Mouse (Mus musculus) kidney, adult 11 months (tissue): ENCODE data around the gene H2-Q6.
"Not testable (repeated sequence)": the region's sequence is repeated elsewhere in the genome, so short reads cannot be mapped to it uniquely, and the experiment has no call there.

Experiments used
- DNase-seq: peaks from one replicate; pipeline ENCODE4 v3.0.0; 2022

The H2-Q6 gene

DNA sequence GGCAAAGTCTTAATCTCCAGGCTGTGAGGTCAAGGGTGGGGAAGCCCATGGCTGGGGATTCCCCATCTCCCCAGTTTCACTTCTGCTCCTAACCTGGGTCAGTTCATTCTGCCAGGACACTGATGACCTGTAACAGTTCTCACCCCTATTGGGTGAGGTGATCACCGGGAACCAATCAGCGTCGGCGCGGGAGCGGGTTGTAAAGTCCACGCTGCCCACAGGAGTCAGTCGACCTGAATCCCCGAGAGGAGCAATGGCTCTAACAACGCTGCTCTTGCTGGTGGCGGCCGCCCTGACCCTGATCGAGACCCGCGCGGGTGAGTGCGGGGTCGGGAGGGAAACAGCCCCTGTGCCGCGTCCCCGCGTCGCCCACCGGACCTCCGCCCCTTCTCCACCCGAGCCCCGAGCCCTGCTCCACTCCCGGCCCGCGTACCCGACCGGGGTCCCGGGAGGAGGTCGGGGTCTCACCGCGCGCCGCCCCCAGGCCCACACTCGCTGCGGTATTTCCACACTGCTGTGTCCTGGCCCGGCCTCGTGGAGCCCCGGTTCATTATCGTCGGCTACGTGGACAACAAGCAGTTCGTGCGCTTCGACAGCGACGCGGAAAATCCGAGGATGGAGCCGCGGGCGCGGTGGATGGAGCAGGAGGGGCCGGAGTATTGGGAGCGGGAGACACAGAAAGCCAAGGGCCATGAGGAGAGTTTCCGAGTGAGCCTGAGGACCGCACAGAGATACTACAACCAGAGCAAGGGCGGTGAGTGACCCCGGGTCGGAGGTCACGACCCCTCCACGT, at the start of gene H2-Q6:
TSS of gene H2-Q6 (plus strand) at position 227 of the 793 bp plus-strand sequence.
- DNase-seq: peak; percentile 76

DNA sequence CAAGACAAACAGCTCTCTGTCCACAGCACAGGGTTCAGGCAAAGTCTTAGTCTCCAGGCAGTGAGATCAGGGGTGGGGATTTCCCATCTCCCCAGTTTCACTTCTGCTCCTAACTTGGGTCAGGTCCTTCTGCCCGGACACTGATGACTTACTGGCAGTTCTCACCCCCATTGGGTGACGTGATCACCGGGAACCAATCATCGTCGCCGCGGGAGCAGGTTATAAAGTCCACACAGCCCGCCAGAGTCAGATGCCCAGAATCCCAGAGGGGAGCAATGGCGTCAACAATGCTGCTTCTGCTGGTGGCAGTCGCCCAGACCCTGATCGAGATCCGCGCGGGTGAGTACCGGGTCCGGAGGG, 45.3 kb upstream of the H2-Q6 start, which contains the start of gene H2-Q4:
TSS of gene H2-Q4 (plus strand) at position 249 of the 360 bp plus-strand sequence.
- peak; percentile 94 for DNase-seq

DNA sequence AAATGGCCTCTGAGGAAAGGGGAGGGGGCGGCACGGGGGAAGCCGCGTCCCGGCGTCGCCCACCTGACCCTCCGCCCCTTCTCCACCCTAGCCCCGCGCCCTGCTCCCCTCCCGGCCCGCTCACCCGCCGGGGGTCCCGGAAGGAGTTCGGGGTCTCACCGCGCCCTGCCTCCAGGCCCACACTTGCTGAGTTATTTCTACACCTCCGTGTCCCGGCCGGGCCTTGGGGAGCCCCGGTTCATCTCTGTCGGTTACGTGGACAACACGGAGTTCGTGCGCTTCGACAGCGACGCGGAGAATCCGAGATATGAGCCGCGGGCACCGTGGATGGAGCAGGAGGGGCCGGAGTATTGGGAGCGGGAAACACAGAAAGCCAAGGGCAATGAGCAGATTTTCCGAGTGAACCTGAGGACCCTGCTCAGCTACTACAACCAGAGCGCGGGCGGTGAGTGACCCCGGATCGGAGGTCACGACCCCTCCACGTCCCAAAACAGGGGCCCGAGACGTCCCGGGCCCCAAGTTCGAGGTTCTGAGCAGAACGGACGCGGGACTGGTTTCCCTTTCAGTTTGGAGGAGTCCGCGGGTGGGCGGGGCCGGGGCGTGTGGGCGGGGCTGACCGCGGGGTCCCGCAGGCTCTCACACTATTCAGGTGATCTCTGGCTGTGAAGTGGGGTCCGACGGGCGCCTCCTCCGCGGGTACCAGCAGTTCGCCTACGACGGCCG, 44.8 kb upstream of the H2-Q6 start:
- DNase-seq: peak; percentile 39

DNA sequence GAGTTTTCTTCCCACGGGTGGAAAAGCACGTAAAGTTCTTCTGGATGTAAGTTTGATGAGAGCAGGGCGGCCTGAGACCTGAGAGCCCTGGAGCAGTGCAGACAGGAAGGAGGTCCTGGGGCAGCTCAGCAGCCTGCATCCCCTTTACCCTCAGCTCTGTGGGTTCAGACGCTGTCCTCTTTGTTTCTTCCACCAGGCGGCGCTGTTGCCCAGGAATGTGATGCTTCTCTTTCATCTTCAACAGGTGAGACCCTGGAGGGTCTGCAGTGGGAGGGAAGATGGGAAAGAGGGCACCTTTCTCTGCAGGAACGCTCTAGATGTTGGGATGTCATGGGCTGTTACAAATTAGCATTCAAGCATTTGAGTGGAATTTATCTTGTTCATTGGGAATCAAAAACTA, 34.9 kb upstream of the H2-Q6 start:
- not testable (repeated sequence) for DNase-seq

DNA sequence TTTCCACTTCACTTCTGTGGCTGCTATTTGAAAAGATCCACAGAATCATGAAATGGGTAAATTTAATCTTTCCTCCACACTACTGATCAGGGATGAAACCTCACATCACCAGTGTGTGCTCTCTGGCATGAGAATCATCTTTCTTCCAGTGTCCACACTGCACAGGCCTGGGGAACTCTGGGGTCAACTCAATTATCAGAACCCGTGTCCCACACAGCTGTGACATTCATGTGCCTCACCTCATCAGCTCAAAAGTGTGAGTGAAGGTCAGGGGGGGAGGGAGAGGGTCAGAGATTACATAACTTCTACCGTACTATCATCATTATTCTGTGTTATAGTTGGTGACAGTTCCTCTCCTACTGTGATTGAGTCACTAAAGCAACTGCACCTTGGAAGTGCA, 32.0 kb upstream of the H2-Q6 start:
- DNase-seq: not testable (repeated sequence)

DNA sequence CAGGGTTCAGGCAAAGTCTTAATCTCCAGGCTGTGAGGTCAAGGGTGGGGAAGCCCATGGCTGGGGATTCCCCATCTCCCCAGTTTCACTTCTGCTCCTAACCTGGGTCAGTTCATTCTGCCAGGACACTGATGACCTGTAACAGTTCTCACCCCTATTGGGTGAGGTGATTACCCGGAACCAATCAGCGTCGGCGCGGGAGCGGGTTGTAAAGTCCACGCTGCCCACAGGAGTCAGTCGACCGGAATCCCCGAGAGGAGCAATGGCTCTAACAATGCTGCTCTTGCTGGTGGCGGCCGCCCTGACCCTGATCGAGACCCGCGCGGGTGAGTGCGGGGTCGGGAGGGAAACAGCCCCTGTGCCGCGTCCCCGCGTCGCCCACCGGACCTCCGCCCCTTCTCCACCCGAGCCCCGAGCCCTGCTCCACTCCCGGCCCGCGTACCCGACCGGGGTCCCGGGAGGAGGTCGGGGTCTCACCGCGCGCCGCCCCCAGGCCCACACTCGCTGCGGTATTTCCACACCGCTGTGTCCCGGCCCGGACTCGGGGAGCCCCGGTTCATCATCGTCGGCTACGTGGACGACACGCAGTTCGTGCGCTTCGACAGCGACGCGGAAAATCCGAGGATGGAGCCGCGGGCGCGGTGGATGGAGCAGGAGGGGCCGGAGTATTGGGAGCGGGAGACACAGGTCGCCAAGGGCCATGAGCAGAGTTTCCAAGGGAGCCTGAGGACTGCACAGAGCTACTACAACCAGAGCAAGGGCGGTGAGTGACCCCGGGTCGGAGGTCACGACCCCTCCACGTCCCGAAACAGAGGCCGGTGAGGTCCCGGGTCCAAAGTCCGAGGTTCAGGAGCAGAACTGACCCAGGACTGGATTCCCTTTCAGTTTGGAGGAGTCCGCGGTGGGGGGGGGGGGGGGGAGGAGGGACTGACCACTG, 30.5 kb upstream of the H2-Q6 start:
- peak; percentile 31 for DNase-seq

DNA sequence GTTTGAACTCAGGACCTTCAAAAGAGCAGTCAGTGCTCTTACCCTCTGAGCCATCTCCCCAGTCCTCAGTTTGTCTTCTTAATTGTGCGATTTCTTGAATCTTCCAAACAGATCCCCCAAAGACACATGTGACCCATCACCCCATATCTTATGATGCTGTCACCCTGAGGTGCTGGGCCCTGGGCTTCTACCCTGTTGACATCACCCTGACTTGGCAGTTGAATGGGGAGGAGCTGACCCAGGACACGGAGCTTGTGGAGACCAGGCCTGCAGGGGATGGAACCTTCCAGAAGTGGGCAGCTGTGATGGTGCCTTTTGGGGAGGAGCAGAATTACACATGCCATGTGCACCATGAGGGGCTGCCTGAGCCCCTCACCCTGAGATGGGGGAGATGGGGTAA, 27.7 kb upstream of the H2-Q6 start:
- not testable (repeated sequence) for DNase-seq

DNA sequence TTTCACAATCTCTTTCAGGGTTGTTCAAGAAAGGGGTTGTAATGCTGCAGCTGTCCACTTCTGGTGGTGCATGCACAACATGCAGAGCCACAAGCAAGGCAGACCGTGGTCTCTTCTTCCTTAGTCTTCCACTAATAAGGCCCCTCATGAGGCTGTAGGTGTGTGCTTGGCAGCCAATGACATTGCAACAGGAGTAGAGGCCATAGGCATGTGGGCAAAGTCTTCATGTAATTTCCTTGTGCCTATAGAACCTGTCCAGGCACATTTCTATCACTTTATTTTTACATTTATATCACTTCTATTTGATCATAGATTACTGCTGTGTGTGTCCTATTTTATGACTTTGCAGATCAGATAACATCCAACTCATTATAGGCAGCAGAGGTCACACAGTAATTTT, 11.6 kb upstream of the H2-Q6 start:
- not testable (repeated sequence) for DNase-seq

DNA sequence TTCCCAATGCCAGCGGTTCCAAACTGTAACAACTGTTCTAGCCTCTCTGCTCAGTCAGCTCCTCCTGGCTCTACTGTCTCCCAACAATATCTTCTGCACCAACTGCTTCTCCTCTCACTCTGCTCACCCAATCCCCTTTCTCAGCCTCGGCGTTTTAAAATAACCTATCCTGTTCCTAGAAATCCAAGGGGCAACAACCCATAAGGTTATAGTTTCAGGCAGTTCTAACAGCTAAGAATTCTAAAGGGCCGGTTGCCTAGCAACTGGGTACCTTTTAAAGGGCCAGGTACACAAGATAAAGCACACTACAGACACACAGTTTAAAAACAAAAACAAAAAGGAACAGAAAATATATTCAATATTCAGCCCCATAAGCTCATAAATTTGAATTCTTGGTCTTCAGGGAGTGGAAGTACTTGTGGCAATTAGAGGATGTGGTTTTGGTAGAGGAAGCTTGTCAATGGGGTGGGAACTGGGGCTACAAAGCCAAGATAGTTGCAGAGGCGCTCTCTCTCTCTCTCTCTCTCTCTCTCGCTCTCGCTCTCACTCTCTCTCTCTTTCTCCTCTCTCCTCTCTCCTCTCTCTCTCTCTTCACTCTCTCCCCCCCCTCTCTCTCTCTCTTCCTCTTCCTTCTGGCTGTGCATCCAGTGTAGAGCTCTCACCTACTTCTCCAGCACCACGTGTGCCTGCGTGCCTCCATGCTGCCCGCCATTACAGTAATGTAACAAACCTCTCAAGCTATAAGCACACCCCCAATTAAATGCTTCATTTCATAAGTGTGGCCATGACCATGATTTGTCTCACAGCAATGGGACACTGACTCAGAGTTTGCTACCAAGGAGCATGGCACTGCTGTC, 9.1 kb upstream of the H2-Q6 start:
- DNase-seq: not testable (repeated sequence)

DNA sequence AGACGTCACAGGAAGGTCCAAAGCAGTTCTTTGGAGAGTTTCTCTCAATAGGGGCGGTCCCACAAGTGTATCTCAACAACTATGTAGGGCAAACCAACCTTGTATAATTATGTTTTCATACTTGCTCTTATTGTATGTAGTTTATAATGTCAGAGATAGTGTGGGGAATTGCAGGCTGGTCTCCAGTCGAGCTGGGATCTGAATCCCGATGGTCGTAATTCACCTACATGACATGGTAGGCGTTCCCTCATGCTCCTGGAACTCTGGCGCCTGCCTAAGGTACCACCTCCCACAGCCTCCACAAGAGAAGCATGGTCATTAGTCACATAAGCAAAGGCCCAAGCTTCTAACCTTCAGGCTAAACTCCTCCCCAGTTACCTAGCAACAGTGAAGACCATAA, 5.9 kb upstream of the H2-Q6 start:
- DNase-seq: no peak

DNA sequence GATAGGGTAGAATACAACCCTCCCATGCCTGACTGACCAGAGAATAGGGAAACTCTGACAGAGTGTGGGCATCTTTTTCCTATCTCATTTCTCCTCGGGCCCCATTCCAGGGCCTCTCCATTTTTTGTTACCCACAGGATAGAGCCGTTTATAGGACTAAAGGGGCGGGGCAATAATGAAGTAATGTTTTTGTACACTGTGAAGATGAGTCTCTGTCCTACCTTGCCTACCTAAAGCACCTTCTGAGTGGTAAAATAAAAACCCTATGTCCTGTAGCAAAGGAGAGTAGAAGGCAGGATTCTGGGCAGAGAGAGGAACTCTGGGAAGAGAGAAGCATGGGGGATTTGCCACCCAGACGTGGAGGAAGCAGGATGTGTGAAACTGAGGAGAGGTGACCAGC, 5.1 kb upstream of the H2-Q6 start:
- DNase-seq: not testable (repeated sequence)

DNA sequence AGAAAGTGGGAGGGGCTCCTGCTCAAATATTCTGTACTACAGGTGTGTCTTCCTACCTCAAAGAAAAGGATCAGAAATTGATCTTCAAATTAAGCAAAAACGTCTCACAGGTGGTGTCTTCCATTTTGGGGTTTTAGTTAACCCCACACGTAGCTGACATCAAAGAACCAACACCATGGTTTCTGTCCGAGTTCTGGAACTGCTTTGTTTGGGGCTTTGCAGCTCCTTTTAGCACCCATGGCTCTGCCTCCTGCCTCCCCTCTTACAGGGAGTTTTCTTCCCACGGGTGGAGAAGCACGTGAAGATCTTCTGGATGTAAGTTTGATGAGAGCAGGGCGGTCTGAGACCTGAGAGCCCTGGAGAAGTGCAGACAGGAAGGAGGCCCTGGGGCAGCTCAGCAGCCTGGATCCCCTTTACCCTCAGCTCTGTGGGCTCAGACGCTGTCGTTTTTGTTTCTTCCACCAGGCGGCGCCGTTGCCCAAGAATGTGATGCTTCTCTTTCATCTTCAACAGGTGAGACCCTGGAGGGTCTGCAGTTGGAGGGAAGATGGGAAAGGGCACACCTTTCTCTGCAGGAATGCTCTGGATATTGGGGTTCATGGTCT, 4.3 kb upstream of the H2-Q6 start:
- DNase-seq: not testable (repeated sequence)

DNA sequence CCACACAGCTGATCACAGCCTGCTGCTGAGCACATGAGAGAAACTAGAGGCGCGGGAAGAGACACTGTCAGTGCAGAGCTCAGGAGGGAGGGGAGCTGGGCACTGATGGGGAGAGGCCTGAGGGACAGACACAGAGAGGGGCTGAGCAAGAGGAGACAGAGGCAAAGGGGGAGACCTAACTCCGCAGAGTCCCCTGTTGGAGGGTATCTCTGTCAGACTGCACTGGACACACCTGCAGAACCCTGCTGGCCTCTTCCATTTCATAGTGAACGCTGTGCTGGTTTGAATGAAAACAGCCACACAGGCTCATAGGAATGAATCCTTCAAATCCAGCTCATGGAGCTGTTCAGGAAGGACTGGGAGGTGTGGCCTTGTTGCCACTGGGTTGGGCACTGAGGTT, 3.3 kb upstream of the H2-Q6 start:
- DNase-seq: not testable (repeated sequence)

DNA sequence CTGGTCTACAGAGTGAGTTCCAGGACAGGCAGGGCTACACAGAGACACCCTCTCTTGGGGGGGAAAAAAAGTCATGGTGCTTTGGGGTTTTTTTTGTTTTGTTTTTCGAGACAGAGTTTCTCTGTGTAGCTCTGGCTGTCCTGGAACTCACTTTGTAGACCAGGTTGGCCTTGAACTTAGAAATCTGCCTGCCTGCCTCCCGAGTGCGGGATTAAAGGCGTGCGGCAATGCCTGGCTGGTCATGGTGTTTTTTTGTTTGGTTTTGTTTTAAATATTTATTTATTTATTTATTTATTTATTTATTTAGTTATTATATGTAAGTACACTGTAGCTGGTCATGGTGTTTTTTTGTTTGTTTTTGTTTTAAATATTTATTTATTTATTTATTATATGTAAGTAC, 2.3 kb upstream of the H2-Q6 start:
- DNase-seq: not testable (repeated sequence)

DNA sequence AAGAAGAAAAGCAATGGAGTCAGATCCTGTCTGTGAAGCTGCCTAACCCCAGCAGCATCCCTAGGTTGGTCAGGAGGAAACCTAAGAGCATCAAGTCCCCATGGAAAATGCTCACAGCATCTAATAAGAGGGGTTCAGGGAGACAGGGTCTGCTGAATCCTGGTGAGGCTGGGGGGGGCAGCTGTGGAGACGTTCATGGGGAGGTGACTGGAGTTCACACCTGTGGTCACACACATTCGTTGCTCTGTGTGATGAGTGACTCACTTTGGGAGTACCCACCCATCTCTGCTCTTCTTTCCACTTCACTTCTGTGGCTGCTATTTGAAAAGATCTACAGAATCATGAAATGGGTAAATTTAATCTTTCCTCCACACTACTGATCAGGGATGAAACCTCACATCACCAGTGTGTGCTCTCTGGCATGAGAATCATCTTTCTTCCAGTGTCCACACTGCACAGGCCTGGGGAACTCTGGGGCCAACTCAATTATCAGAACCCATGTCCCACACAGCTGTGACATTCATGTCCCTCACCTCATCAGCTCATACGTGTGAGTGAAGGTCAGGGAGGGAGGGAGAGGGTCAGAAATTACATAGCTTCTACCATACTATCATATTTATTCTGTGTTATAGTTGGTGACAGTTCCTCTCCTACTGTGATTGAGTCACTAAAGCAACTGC, 1.4 kb upstream of the H2-Q6 start:
- DNase-seq: not testable (repeated sequence)

DNA sequence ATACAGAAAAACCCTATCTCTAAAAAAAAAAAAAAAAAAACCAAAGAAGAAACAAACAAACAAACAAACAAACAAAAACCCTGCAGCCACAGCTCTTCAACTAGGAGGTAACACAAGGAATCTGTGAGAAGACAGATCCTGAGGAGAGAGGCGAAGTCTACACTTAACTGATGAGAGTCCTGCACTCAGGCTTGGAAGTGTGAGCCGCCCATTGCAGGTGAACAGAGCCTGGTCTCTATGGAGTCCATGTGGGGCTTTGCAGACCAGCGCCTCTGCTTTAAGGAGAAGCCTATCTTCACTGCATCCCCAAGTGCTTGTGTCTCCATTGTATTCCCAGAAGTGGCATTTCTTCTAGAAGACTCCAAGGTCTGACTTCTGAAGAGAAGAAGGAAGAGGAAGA, 544 bp upstream of the H2-Q6 start:
- DNase-seq: not testable (repeated sequence)

DNA sequence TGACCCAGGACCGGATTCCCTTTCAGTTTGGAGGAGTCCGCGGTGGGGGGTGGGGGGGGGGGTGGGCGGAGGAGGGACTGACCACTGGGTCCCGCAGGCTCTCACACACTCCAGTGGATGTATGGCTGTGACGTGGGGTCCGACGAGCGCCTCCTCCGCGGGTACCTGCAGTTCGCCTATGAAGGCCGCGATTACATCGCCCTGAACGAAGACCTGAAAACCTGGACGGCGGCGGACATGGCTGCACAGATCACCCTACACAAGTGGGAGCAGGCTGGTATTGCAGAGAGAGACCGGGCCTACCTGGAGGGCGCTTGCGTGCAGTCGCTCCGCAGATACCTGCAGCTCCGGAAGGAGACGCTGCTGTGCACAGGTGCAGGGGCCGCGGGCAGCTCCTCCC, 824 bp downstream of the H2-Q6 start:
- DNase-seq: not testable (repeated sequence)

DNA sequence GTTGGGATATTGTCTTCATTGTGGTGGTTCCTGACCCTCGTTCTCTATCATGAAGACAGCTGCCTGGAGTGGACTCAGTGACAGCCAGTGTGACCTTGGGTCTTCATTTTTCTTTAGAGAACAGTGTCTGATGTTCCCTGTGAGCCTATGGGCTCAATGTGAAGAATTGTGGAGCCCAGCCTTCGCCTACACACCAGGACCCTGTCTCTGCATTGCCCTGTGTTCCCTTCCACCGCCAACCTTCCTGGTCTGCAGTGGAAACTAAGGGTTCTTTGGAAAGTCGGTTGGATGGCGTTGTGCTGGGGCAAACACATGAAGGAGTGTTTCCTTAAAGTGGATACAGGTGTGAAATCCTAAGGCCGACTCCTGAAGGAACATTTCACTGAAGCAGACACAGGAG, 4.2 kb downstream of the H2-Q6 start:
- not testable (repeated sequence) for DNase-seq

DNA sequence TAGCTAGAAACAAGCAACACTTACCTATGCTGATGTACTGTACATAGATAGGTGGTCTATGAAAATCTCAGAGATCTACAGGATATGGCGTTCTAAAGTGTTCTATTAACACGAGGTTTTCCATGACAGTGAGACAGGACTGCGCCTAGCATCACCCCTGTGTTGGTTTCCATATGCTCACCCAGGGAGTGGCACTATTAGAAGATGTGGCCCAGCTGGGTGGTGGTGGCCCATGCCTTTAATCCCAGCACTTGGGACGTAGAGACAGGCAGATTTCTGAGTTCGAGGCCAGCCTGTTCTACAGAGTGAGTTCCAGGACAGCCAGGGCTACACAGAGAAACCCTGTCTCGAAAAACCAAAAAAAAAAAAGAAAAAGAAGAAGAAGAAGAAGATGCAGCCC, 6.0 kb downstream of the H2-Q6 start:
- not testable (repeated sequence) for DNase-seq

DNA sequence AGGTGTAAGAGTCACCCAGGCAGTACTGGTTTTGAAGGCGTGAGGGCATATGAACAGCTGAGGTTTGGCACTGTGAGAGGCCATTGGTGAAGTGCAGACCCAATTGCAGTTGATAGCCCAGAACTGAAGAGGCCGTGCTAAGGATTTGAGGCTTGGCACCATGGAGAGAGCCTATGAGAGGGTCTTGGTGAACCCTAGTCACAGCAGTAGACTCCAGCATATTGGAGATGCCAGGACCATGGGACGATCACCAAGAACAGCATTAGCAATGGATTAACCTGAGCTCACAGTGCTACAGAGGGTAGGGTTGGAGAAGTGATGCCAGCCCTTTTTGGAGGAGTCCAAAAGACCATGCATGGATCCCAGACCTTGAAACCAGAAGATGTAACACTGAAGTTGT, 7.5 kb downstream of the H2-Q6 start:
- not testable (repeated sequence) for DNase-seq

DNA sequence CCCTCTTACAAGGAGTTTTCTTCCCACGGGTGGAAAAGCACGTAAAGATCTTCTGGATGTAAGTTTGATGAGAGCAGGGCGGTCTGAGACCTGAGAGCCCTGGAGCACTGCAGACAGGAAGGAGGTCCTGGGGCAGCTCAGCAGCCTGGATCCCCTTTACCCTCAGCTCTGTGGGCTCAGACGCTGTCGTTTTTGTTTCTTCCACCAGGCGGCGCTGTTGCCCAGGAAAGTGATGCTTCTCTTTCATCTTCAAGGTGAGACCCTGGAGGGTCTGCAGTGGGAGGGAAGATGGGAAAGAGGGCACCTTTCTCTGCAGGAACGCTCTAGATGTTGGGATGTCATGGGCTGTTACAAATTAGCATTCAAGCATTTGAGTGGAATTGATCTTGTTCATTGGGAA, 10.2 kb downstream of the H2-Q6 start:
- not testable (repeated sequence) for DNase-seq
